Mouse (Mus musculus) ovary, postnatal 36 days (tissue): ENCODE results near the gene Rps6kl1.
"Not testable (repeated sequence)": the region's sequence is repeated elsewhere in the genome, so short reads cannot be mapped to it uniquely, and the experiment has no call there.

Experiments
- DNase-seq: peaks from one replicate; pipeline ENCODE4 v3.0.0; 2022; ENCODE audit warnings: low spot score, mixed read lengths

Gene Rps6kl1

DNA sequence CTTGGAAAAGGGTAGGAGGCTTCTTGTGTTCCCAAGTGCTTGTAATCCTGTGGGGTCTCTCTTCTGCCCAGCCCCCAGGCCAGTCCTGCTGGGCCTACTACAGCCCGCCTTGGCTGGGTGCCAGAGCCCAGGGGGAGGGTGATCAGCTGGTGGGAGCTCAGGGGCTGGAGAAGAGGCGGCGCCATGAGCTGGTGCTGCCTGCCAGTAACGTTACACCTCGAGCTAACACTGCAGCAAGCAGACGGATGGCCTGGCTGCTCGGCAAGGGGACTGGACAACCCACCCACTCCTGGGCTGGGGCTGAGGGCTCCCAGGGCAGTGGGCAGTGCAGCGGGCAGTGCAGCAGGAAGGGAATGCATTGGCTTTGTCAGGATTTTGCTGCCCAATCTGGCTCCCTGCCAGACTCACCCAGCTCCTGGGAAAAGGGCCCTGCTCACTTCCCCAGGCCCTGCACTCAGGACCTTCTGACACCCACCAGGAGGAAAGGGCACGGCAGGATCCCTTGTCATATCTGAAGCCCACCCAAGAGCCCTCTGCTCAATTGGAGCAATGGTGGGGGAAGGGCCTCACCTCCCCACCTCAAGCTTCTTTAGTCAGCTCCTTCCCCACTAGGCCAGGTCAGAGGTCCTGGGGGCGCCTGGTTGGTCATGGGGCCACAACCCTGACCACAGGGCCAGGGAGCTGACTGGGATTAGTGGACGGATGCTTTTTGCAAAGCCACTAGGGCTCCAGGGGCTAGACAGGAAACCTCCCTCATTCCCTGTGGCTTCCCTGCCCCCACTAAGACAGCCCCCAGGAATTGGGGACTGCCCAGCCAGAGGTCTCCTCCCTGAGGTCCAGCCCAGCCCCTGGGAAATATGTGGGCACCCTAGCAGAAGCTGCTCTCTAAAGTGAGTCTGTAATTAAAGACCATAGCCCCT is 25.1 kb upstream of the Rps6kl1 start:
- no peak for DNase-seq

DNA sequence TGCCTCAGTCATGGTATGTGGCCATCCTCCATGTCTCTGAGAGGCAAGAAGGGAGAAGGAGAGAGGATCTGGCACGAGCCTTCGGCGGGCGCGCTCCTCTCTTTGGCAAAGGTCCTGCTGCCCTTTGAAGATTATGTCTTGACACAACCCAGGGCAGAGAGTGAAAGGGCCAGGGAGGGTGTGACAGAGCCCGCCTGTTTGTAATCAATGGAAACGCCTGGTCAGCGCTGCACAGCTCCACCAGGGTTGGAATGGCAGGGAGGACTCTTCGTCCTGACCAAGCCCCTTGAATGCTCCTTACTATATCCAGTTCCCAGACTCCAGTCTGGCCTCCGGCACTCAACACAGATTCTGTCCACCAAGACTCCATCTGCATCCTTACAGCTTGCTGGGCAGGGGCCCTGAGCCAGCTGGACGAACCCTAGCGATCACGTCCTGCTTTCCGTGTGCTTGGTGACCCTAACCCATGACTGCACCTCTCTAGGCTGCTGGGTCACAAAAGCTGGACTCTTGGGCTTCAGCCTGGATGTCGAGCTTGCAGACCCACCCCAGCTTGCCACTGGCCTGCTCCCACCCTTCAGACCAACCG is 24.1 kb upstream of the Rps6kl1 start:
- no peak for DNase-seq

DNA sequence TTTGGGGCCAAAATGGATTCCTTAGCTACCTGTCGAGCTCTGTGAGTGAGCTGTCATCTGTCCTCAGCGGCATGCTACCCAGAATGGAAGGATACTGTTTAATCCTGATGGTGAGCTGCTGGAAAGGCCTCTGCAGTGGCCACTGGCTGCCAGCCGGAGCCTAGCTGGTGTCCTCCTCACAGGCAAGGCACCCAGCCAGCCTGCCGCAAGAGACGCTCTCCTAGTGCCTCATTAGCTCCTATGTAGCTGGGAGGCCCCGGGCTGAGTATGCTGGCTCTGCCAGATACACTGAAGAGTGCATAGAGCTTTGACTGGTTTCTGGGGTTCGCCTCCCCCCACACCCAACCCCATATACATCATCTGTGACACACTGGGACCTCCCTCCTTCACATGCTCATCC is 23.0 kb upstream of the Rps6kl1 start:
- no peak for DNase-seq

DNA sequence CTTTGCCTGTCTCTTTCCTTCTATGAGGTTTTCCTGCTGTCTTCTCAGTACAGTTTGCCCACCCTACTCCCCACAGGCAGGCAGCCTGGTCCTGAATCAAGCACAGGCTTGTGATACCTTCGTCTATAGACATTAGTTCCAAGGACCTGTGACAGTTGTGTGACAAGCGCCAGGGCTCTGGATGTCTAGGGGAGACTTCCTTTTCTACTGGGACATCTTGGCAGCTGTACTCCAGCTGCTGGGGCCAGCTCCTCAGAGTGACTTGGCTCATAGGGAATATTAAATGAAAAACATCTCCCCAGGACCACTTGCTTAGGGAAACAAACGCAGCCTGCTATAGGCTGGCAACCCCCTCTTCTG is 19.9 kb upstream of the Rps6kl1 start:
- no peak for DNase-seq

DNA sequence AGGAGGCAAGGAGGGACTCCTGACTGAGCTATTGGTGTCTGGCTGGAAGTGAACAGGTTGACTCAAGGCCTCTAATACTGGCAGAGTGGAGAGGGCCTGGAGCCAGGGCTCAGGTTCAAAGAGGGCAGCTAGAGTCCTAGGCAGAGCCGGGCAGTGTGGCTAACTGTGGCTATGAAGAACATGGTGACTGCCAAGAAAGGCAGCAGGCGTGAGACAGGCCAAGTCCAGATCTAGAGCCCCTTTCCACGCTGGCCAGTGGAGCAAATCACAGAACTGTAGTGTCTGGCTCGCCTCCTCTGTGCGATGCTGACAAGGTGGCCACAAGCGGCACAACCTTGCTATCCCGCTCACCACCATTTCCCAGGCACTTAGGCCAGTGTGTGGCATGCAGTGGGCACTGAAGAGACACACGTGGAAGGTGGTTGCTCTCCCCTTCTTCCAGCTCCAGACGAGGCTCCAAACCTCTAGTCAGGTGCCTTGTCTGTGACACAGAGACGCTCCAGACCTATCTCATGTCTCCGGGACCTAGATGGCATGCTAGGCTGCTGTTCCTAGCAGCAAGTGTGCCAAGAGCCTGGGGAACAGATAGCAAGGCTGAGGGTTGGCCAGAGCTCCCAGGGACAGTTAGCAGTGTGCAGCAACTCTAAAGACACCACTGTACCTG is 19.4 kb upstream of the Rps6kl1 start:
- no peak for DNase-seq

DNA sequence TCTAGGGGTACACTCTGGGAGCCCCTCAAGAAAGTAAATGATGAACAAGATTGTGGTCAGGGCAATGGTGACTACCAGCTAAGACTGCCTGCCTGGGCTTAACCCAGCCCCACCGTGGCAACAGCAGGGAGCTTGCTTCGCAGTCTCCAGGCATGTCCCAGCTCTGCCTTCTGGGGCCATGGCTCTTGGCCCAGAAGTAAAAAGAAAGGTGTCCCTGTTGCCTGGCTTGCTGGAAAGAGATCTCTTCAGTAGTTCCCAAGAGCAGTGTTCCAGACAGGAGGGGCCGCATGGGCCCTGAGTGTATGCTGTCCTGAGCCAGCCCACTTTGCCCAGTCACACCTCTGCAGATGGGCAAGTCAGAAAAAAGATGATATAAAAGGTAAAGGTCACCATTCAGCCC is 18.8 kb upstream of the Rps6kl1 start:
- DNase-seq: no peak

DNA sequence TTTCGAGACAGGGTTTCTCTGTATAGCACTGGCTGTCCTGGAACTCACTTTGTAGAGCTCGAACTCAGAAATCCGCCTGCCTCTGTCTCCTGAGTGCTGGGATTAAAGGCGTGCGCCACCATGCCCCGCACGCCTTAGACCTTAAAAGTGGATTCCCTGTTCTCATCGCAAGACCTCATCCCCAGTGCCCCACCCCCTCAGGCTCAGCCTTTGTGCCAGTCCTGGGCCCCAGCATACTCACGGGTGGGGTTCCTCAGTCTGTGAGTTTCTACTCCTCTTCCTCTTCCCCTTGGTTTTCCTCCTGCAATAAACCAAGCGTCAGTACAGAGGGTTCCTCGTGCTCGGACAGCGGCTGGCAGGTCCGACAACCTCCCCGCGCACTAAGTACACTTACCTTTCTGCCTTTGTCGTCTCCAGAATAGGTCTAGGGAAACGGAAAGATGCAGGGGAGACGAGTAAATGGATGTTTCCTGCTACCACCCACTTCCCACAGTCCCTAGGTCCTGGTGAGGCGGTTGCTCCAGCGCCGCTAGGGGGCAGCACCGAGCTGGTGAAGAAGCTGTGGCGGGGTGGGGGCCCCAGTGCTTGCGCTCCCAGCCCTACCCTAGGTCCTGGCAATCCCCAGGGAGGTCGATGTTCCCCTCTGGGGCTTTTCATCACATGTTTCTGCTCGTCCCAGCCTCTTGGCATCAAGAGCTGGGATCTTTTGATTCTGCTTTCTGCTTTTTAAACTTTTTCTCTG is 18.2 kb upstream of the Rps6kl1 start:
- peak; percentile 81 for DNase-seq

DNA sequence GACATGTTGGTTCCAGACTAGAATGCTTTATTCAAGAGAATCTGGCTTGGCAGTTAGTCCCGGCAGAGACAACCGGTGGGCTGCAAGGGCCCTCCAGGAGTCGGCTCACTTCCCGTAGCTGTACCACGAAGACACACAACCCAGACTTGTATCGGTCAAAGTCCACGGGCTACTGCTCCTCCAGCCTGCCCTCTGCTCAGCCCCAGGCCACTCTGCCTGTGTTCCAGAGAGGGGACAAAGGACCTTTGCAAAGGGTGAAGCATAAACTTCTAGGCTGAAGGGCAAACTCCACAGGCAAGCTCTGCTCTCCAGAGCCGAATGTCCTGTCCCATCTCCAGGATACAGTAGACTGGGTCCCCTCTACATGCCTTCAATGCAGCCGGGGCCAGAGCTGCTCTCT is 15.6 kb upstream of the Rps6kl1 start:
- DNase-seq: no peak

DNA sequence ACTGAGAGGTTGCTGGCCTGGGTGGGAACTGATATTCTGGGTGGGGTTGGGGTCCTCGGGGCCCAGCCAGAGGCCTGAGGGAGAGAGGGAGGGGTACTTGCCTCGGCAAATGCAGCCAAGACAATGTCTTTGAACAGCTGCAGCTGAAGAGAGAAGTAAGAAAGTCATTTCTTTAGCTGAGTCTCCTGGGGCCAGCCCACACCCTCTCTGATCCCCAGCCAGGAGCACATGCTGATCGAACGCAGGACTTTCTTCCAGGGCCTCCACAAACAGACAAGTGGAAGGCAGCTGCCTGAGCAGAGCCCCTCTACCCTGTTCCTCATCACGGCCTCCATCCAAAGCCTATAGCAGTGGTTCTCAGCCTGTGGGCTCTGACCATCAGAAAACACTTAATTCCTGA is 13.9 kb upstream of the Rps6kl1 start:
- no peak for DNase-seq

DNA sequence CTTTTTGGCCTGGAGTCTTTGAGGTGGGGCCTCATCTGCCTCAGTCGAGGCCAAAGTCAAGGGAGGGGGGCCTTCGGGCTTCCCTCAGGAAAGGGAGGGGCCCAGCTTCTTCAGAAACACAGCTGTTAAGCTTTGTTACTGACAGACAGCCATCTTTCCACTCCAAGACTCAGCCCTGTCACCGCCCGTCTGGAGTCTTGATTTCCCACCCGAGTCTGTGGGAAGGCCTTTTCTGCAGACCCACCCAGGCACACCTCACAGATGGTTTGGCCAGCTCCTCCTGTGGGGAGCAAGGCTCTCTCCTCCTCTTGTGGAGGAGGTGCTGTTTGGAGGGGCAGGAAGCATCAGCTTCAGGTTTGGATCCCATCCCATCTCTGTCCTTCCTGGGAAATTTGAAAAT is 8.5 kb upstream of the Rps6kl1 start:
- no peak for DNase-seq

DNA sequence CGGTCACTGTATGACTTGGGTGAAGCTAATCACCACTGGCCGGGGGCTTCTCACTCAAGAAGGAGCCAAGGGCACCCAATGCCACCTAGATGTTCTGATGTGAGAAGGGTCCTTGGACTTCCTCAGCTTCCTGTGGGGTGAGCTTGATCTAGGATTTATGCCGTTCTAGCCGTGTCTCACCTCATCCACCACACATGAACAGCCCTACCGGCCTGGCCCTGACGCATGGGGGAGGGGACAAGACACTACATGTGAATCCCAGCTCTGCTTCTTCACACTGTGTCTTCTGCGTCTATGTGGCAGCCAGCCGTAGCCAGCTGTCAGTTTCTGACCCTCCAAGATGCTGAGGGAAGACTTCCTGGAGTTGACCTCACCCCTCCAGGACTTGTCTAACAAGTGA is 7.7 kb upstream of the Rps6kl1 start:
- DNase-seq: no peak

DNA sequence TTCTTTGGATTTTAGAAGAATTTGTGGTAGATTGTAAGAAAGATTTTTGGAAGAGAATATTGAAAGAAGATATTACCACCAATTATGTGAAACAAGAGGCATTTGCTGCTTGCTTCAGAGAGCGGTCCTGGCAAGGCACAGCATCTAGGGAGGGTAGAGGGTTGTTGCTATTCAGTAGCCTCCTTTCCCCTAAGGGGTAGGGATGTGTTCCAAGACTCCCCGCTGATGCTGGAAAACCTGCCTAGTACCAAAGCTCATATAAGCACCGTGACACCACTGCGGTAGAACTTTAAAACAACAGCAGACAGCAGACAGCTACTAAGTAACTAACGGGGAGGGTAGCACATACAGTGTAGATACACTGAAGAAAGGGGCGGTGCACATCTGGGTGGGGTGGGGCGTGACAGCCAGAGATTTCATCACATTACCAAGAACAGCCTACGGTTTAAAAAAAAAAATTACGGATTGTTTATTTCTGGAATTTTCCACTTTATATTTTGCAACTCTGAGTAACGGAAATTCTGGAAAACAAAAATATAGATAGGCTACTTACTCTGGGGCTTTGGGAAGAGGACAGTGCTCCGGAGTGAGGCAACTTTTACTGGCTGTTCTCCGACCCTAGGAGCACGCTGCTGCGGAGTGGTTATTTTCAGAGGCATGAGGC is 6.9 kb upstream of the Rps6kl1 start:
- DNase-seq: no peak

DNA sequence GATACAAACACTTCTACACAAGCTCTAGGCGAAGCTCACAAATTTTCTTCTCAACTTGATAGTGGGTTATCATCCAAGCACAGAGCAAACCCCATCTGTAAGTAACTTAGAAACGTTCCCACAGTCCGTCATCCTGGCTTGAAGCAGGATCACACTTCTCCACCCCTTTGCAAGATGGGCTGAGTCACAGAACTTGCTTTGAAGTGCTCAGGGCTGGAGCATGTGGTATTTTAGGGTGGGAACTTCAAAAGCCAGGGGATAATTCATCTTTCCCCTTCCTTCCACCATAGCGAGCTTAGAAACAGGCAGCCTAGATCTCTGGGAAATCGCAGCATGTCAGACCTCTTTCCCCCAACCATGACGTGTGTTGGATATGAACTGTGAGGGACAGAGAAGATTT is 5.3 kb upstream of the Rps6kl1 start:
- DNase-seq: no peak

DNA sequence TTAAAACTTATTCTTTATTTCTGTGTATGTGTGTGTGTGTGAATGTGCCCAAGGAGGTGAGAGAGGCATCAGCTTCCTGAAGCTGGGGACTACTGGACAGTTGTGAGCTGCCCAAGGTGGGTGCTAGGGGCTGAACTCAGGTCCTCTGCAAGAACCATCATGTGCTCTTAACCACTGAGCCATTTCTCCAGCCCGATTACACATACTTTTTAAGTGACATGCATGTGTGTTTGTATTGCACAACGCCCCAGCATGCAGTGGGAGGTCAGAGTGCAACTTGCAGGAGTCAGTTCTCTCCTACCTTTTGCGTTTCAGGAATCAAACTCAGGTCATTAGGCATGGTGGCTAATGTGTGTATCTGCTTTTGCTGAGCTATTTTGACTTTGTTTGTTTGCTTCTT is 1.9 kb upstream of the Rps6kl1 start:
- DNase-seq: no peak

DNA sequence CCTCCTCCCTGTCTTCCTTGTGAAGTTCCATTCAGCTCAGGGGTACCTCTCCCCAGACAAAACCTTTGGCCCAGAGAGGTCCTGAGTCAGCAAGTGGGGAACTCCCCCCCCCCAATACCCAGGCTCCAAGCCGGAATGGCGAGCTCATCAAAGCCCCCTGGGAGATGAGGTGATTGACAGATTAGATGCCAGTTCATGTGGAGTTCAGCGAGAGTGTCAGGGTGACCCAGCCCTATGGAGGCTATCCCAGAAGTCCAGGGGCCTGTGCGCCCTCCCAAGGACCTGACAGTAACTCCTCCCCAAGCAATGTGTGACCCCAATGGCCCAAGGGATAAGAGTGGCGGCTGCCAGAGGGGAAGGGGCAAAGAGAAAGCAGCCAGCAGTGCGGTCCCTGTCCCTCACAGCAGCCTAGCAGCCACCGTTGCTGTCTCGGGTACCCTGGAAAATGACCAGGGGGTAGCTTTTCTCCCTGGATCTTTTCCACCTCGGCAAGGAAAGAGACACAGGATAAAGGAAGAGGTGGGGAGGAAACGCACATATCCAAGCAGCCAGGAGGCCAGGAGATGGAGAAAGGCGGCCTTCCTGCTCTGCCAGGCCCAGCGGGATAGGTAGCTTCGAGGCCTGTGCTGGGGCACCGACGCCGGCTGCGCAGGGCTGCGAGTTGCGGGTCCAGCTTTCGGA is 603 bp downstream of the Rps6kl1 start:
- DNase-seq: no peak

DNA sequence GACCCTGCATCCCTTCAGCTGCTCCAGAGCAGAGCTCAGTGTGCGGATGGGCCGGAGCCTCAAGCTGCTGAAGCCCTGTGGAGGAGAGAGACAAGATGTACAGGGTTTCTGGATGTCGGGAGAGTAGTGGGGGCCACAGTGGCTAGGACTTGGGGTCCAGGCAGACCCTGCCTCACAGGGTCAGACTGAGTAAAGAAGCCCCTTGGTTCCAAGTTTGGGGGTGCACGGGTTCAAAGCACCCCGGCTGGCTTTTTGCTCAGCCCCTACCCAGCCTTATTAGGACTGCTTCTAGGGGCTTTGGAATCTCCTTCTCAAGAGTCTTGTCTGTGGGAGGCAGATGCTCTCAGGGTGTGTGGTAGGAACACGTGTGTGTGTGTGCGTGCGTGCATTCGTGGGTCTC is 4.2 kb downstream of the Rps6kl1 start:
- no peak for DNase-seq

DNA sequence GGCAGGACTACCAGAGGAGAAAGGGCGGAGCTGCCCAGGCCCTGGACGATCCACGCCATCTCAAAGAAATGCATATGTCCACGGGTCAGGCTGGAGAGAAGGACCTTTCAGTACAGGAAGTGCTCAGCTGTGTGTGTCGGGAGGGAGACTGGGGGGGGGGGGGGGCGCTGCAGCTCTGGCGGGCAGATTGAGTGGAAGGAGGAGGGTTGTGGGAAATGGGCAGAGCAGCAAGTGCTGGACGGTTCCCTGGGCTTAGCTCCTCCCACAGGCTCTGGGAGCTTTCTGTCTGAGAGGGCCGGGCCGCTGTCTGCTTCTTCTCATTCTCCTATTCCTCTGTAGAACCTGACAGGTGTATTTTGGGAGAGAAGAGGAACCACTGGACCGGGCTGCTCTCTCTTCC is 4.7 kb downstream of the Rps6kl1 start:
- no peak for DNase-seq

DNA sequence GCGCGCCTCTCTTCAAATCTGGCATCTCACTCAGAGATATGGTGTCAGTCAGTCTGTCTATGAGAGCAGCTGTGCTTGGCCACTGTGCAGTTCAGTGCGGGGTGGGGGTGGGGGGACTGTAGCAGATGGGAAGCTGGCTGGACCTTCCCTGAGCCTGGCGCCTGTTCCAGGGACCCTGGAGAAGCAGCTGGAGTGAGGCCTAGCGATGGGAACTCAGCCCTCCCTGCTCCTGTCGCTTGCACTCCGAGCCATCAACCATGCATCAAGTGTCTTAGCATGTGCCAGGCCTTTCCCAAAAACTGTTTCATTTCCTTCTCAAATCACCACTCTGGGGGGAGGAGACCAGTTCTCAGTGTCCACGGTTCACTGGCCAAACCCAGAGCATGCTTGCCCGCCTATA is 5.4 kb downstream of the Rps6kl1 start:
- DNase-seq: no peak

DNA sequence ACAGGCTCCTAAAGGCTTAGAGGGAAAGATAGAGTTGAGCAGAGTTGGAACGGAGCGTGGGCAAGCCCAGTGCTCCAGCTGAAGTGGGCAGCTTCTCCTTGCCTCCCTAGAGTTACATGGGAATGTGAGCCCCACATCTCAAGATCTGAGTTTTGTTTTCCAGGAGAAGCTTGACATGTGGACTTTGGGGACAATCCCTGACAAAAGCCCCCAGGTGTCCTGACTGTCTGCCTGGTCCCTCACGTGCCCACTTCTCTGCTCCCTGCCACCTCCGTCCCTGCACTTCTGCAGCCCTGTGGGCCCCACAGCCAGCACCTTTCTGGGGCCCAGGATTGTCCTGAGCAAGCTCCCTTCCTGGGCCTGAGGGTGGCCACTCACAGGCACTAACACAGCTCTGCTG is 6.2 kb downstream of the Rps6kl1 start:
- DNase-seq: no peak

DNA sequence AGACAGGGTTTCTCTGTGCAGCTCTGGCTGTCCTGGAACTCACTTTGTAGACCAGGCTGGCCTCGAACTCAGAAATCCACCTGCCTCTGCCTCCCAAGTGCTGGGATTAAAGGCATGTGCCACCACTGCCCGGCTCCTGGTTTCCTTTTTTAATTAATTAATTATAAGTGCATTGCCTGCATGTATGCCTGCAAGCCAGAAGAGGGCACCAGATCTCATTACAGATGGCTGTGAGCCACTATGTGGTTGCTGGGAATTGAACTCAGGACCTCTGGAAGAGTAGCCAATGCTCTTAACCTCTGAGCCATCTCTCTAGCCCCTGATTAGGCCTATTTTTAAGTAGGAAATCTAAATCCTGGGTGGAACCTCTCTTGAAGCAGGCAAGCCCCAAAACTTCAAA is 6.8 kb downstream of the Rps6kl1 start:
- DNase-seq: not testable (repeated sequence)

DNA sequence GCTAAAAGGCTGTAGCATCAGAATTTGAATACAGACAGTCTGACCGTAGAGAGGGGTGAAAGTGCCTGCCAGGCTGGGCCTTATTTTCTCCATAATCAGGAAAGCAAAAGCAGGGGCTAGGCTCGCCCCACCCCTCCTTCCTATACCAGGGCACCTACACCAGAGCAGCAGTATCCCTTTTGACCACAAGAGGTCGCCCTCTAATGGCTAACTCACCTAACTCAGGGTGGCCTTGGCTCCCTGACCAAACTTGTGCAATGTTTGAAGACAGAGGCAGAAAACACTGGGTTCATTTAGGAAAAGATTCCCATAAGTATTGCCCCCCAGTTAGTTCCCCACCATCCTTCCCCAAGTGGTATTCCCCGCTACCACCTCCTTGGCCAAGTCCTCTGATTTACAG is 8.3 kb downstream of the Rps6kl1 start:
- peak; percentile 69 for DNase-seq

DNA sequence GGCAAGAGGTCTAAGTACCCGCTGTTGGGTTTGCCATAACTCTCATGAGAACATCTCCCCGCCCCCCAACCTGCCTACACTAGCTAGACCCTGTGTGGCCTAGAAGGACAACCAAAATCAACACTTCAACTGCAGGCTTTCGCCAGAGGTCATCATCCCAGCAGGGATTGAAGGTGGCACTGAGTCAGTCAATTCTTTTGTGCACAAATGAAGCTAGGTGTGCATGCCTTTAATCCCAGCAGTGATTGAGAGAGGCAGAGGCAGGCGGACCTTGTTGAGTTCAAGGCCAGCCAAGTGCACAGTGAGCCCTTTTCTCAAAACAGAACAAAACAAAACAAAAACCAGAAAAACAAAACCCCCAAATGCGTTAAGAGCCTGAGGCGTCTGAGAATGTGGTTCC is 10.0 kb downstream of the Rps6kl1 start:
- DNase-seq: no peak
